Mouse (Mus musculus) intestine, postnatal 0 days (tissue): ENCODE data around the gene Gm5089. TPM values are rescaled to one million over a fixed set of nuclear protein-coding genes. Genes with fewer than 3 reads are reported as not detected.
A peak's percentile ranks its signal among the peaks of the same experiment; 100 is the strongest.
"Not testable (repeated sequence)": the region's sequence is repeated elsewhere in the genome, so short reads cannot be mapped to it uniquely, and the experiment has no call there.

Experiments
- ATAC-seq: fragments of 200-750 bp; cut with Nextera tagmentation; 2 replicates; pipeline ENCODE4 v1.8.0; 2017; ENCODE audit warnings: mild to moderate bottlenecking, moderate TSS enrichment, moderate library complexity
- H3K27ac ChIP-seq: fragments of 300-500 bp; sonication (generic); 2 replicates; pipeline ENCODE4 v1.5.1; 2014; ENCODE audit warnings: mild to moderate bottlenecking, low read depth, low read length, moderate library complexity
- H3K27me3 ChIP-seq: fragments of 300-500 bp; sonication (generic); replicated peaks from 2 replicates; pipeline ENCODE4 v1.6.1; 2014; ENCODE audit warnings: low read length, mixed read lengths; ENCODE audit not compliant: control insufficient read depth, insufficient read depth
- H3K36me3 ChIP-seq: fragments of 300-500 bp; sonication (generic); 2 replicates; pipeline ENCODE4 v1.6.1; 2014; ENCODE audit warnings: mild to moderate bottlenecking, moderate library complexity; ENCODE audit not compliant: control insufficient read depth, insufficient read depth
- H3K4me1 ChIP-seq: fragments of 300-500 bp; sonication (generic); replicated peaks from 2 replicates; pipeline ENCODE4 v1.6.1; 2014; ENCODE audit warnings: antibody characterized with exemption, low read length, mixed read lengths; ENCODE audit not compliant: control insufficient read depth, insufficient read depth
- H3K4me2 ChIP-seq: fragments of 300-500 bp; sonication (generic); replicated peaks from 2 replicates; pipeline ENCODE4 v1.6.1; 2014; ENCODE audit warnings: low read depth, mild to moderate bottlenecking, moderate library complexity
- H3K4me3 ChIP-seq: fragments of 300-500 bp; sonication (generic); 2 replicates; pipeline ENCODE4 v1.5.1; 2014; ENCODE audit warnings: low read depth, low read length
- H3K9ac ChIP-seq: fragments of 300-500 bp; sonication (generic); 2 replicates; pipeline ENCODE4 v1.6.1; 2014; ENCODE audit warnings: mild to moderate bottlenecking, low read depth, low read length
- H3K9me3 ChIP-seq: fragments of 300-500 bp; sonication (generic); 2 replicates; pipeline ENCODE4 v1.6.1; 2016; ENCODE audit warnings: mixed run types; ENCODE audit not compliant: control insufficient read depth
- CTCF ChIP-seq: sonication (generic); IDR thresholded peaks from 2 replicates; pipeline ENCODE4 v1.5.1; 2016; ENCODE audit warnings: low read depth, mild to moderate bottlenecking, control low read depth, antibody characterized with exemption, moderate library complexity
- WGBS: fragments of 180-500 bp; shearing (Covaris S2); extraction: QIAGEN DNeasy Blood & Tissue Kit; methylation state at CpG from one replicate; pipeline ENCODE4 v1.1.7; 2014; 5-methylcytosine and 5-hydroxymethylcytosine counted together
- polyA plus RNA-seq: library from polyadenylated mRNA; unstranded; fragments of >200 nt; fragmentation: Nextera tagmentation; extraction: Ambion mirVana; gene quantifications from 2 replicates; pipeline ENCODE4 v1.2.1, GENCODE M21; 2015

Gm5089 gene
- polyA plus RNA-seq, 1 experiment from 2014 or later, result not detected

- no peak overlapping the region for H3K4me2 ChIP-seq
- H3K36me3 ChIP-seq, result no peaks in the 10 kb centered on the region
- peaks cover 7% of the 10 kb centered on the region; the same call in 1 of the 2 replicates for H3K4me1 ChIP-seq
- H3K4me3 ChIP-seq, result no peak overlapping the region
- H3K9me3 ChIP-seq, result no peaks in the 10 kb centered on the region
- H3K27ac ChIP-seq, result no peak overlapping the region
- no peak overlapping the region for H3K9ac ChIP-seq
- WGBS, result 59% methylated on average over 5 of the region's 5 CpGs
- ATAC-seq, result no peak
- TF ChIP-seq CTCF, result no peak
- H3K27me3 ChIP-seq, result peaks cover 67% of the 10 kb centered on the region
Measured at GRCm38 (mm10) chr14:122460226-122460625, 9.3 kb upstream of the Gm5089 start.

GRCm38 (mm10) chr14:122459776-122460175 is 8.9 kb upstream of the Gm5089 start:
- Histone ChIP-seq H3K27me3 (peaks cover 67% of the 10 kb centered on the region), H3K27ac (no peak overlapping the region), H3K4me2 (no peak overlapping the region), H3K9ac (no peak overlapping the region), H3K4me1 (peaks cover 3% of the 10 kb centered on the region; the same call in 1 of the 2 replicates), H3K36me3 (no peaks in the 10 kb centered on the region), H3K4me3 (no peak overlapping the region), H3K9me3 (no peaks in the 10 kb centered on the region)
- no peak for ATAC-seq
- TF ChIP-seq CTCF, result no peak
- WGBS, result 86% methylated on average over 1 of the region's 1 CpGs

GRCm38 (mm10) chr14:122459332-122459731 is 8.4 kb upstream of the Gm5089 start:
- H3K4me3 ChIP-seq, H3K9me3 ChIP-seq, H3K4me2 ChIP-seq, H3K27ac ChIP-seq, ATAC-seq, H3K9ac ChIP-seq, H3K4me1 ChIP-seq, H3K36me3 ChIP-seq: not testable (repeated sequence)
- 76% methylated on average over 6 of the region's 12 CpGs for WGBS
- peaks cover 67% of the 10 kb centered on the region for H3K27me3 ChIP-seq

GRCm38 (mm10) chr14:122455562-122455958 is 4.6 kb upstream of the Gm5089 start:
- no peak overlapping the region for H3K9ac ChIP-seq
- H3K4me2 ChIP-seq, result no peak overlapping the region
- no peak for TF ChIP-seq CTCF
- 64% methylated on average over 4 of the region's 4 CpGs for WGBS
- H3K9me3 ChIP-seq, result no peaks in the 10 kb centered on the region
- no peak for ATAC-seq
- H3K4me1 ChIP-seq, result no peaks in the 10 kb centered on the region
- no peaks in the 10 kb centered on the region for H3K36me3 ChIP-seq
- no peak overlapping the region for H3K4me3 ChIP-seq
- H3K27ac ChIP-seq, result no peak overlapping the region
- H3K27me3 ChIP-seq, result peaks cover 70% of the 10 kb centered on the region

- ATAC-seq, result no peak
- no peaks in the 10 kb centered on the region for H3K4me1 ChIP-seq
- no peaks in the 10 kb centered on the region for H3K36me3 ChIP-seq
- H3K27ac ChIP-seq, result no peak overlapping the region
- H3K9ac ChIP-seq, result no peak overlapping the region
- no peak for TF ChIP-seq CTCF
- 64% methylated on average over 10 of the region's 10 CpGs for WGBS
- peaks cover 70% of the 10 kb centered on the region for H3K27me3 ChIP-seq
- H3K4me2 ChIP-seq, result no peak overlapping the region
- no peak overlapping the region for H3K4me3 ChIP-seq
- H3K9me3 ChIP-seq, result no peaks in the 10 kb centered on the region
Measured at GRCm38 (mm10) chr14:122454901-122455561, 4.1 kb upstream of the Gm5089 start.

- ATAC-seq, result no peak
- 15% methylated on average over 12 of the region's 12 CpGs for WGBS
- Histone ChIP-seq H3K27ac (no peak overlapping the region), H3K9me3 (no peaks in the 10 kb centered on the region), H3K4me3 (peak overlapping the region; percentile 27), H3K27me3 (peaks cover 73% of the 10 kb centered on the region), H3K4me2 (peak overlapping the region; percentile 57), H3K9ac (no peak overlapping the region), H3K4me1 (no peaks in the 10 kb centered on the region), H3K36me3 (no peaks in the 10 kb centered on the region)
- no peak for TF ChIP-seq CTCF
Measured at GRCm38 (mm10) chr14:122453996-122454738, 3.3 kb upstream of the Gm5089 start.
